Mouse (Mus musculus) kidney, embryonic 14.5 days (tissue): ENCODE measurements around the gene Plxna1. TPM values are rescaled to one million over a fixed set of nuclear protein-coding genes. Genes with fewer than 3 reads are reported as not detected.

Source experiments
- ATAC-seq: fragments of 200-750 bp; cut with Nextera tagmentation; 2 replicates; pipeline ENCODE4 v1.8.0; 2017; ENCODE audit warnings: moderate number of reproducible peaks, mild to moderate bottlenecking, moderate TSS enrichment, moderate library complexity; ENCODE audit not compliant: low FRiP score, low TSS enrichment
- H3K27ac ChIP-seq: fragments of 300-500 bp; sonication (generic); 2 replicates; pipeline ENCODE4 v1.5.1; 2014; ENCODE audit warnings: low read depth, mild to moderate bottlenecking, low read length, moderate library complexity, mixed read lengths
- H3K27me3 ChIP-seq: fragments of 300-500 bp; sonication (generic); 2 replicates; pipeline ENCODE4 v1.6.1; 2014; ENCODE audit warnings: mild to moderate bottlenecking, low read length; ENCODE audit not compliant: control insufficient read depth, insufficient read depth
- H3K36me3 ChIP-seq: fragments of 300-500 bp; sonication (generic); 2 replicates; pipeline ENCODE4 v1.6.1; 2014; ENCODE audit warnings: low read length, mixed read lengths; ENCODE audit not compliant: control insufficient read depth, insufficient read depth
- H3K4me1 ChIP-seq: fragments of 300-500 bp; sonication (generic); 2 replicates; pipeline ENCODE4 v1.6.1; 2014; ENCODE audit warnings: low read length, mixed read lengths; ENCODE audit not compliant: control insufficient read depth, insufficient read depth
- H3K4me2 ChIP-seq: fragments of 300-500 bp; sonication (generic); replicated peaks from 2 replicates; pipeline ENCODE4 v1.6.1; 2014; ENCODE audit warnings: low read depth, mild to moderate bottlenecking, low read length
- H3K4me3 ChIP-seq: fragments of 300-500 bp; sonication (generic); 2 replicates; pipeline ENCODE4 v1.5.1; 2014; ENCODE audit warnings: mild to moderate bottlenecking, low read length
- H3K9ac ChIP-seq: fragments of 300-500 bp; sonication (generic); 2 replicates; pipeline ENCODE4 v1.6.1; 2014; ENCODE audit warnings: low read depth, mild to moderate bottlenecking, low read length, moderate library complexity
- H3K9me3 ChIP-seq: fragments of 300-500 bp; sonication (generic); 2 replicates; pipeline ENCODE4 v1.6.1; 2016; ENCODE audit warnings: low read length; ENCODE audit not compliant: control insufficient read depth
- WGBS: fragments of 180-500 bp; shearing (Covaris S2); extraction: QIAGEN DNeasy Blood & Tissue Kit; methylation state at CpG from one replicate; pipeline ENCODE4 v1.1.7; 2014; 5-methylcytosine and 5-hydroxymethylcytosine counted together
- polyA plus RNA-seq: library from polyadenylated mRNA; unstranded; fragments of >200 nt; fragmentation: Nextera tagmentation; extraction: Ambion mirVana; gene quantifications from 2 replicates; pipeline ENCODE4 v1.2.1, GENCODE M21; 2014

Plxna1 gene
- polyA plus RNA-seq, 1 experiment from 2014 or later, result 28.0 TPM

GRCm38 (mm10) chr6:89285116-89285515, 77.3 kb downstream of the Plxna1 start:
- Histone ChIP-seq H3K4me1 (0 out of 2 replicates have a peak, but pooled peaks cover 10% of the 10 kb centered on the region), H3K4me3 (no peak overlapping the region), H3K4me2 (no peak overlapping the region), H3K9me3 (no peaks in the 10 kb centered on the region), H3K27ac (no peak overlapping the region), H3K27me3 (no peaks in the 10 kb centered on the region), H3K36me3 (no peaks in the 10 kb centered on the region), H3K9ac (no peak overlapping the region)
- ATAC-seq, result no peak

- no peaks in the 10 kb centered on the region for H3K27me3 ChIP-seq
- no peak overlapping the region for H3K27ac ChIP-seq
- no peaks in the 10 kb centered on the region for H3K9me3 ChIP-seq
- no peak overlapping the region for H3K4me3 ChIP-seq
- 0 out of 2 replicates have a peak, but pooled peaks cover 10% of the 10 kb centered on the region for H3K4me1 ChIP-seq
- WGBS, result 94% methylated on average over 4 of the region's 4 CpGs
- no peak for ATAC-seq
- no peak overlapping the region for H3K9ac ChIP-seq
- H3K4me2 ChIP-seq, result no peak overlapping the region
- H3K36me3 ChIP-seq, result no peaks in the 10 kb centered on the region
Observed at GRCm38 (mm10) chr6:89283095-89283494, 79.3 kb downstream of the Plxna1 start.

- Histone ChIP-seq H3K27ac (no peak overlapping the region), H3K9ac (no peak overlapping the region), H3K27me3 (no peaks in the 10 kb centered on the region), H3K36me3 (no peaks in the 10 kb centered on the region), H3K4me3 (no peak overlapping the region), H3K4me1 (0 out of 2 replicates have a peak, but pooled peaks cover 10% of the 10 kb centered on the region), H3K9me3 (no peaks in the 10 kb centered on the region), H3K4me2 (no peak overlapping the region)
- WGBS, result 38% methylated on average over 5 of the region's 5 CpGs
- no peak for ATAC-seq
Observed at GRCm38 (mm10) chr6:89282626-89283025, 79.8 kb downstream of the Plxna1 start.

- 0 out of 2 replicates have a peak, but pooled peaks cover 7% of the 10 kb centered on the region for H3K4me1 ChIP-seq
- no peaks in the 10 kb centered on the region for H3K9me3 ChIP-seq
- no peak for ATAC-seq
- H3K36me3 ChIP-seq, result no peaks in the 10 kb centered on the region
- no peaks in the 10 kb centered on the region for H3K27me3 ChIP-seq
- H3K9ac ChIP-seq, result no peak overlapping the region
- no peak overlapping the region for H3K27ac ChIP-seq
- WGBS, result 11% methylated on average over 16 of the region's 16 CpGs
- no peak overlapping the region for H3K4me3 ChIP-seq
- H3K4me2 ChIP-seq, result no peak overlapping the region
Observed at GRCm38 (mm10) chr6:89281492-89282332, 80.7 kb downstream of the Plxna1 start.

GRCm38 (mm10) chr6:89280555-89280954, 81.9 kb downstream of the Plxna1 start:
- Histone ChIP-seq H3K4me3 (no peak overlapping the region), H3K9ac (no peak overlapping the region), H3K27me3 (no peaks in the 10 kb centered on the region), H3K9me3 (no peaks in the 10 kb centered on the region), H3K27ac (no peak overlapping the region), H3K4me2 (no peak overlapping the region), H3K36me3 (no peaks in the 10 kb centered on the region), H3K4me1 (0 out of 2 replicates have a peak, but pooled peaks cover 4% of the 10 kb centered on the region)
- ATAC-seq, result no peak
- 83% methylated on average over 4 of the region's 4 CpGs for WGBS

GRCm38 (mm10) chr6:89271731-89272475, 90.5 kb downstream of the Plxna1 start:
- Histone ChIP-seq H3K4me2 (no peak overlapping the region), H3K4me3 (no peak overlapping the region), H3K36me3 (no peaks in the 10 kb centered on the region), H3K27ac (no peak overlapping the region), H3K4me1 (no peaks in the 10 kb centered on the region), H3K9me3 (no peaks in the 10 kb centered on the region), H3K9ac (no peak overlapping the region), H3K27me3 (no peaks in the 10 kb centered on the region)
- ATAC-seq, result no peak
- WGBS, result 69% methylated on average over 10 of the region's 10 CpGs

- Histone ChIP-seq H3K4me3 (no peak overlapping the region), H3K36me3 (no peaks in the 10 kb centered on the region), H3K4me2 (no peak overlapping the region), H3K9ac (no peak overlapping the region), H3K4me1 (no peaks in the 10 kb centered on the region), H3K9me3 (no peaks in the 10 kb centered on the region), H3K27me3 (no peaks in the 10 kb centered on the region), H3K27ac (no peak overlapping the region)
- no peak for ATAC-seq
- WGBS, result 83% methylated on average over 5 of the region's 5 CpGs
Observed at GRCm38 (mm10) chr6:89267181-89267580, 95.2 kb downstream of the Plxna1 start.
